Mouse (Mus musculus) adrenal gland, postnatal 36 days (tissue): Measurements from ENCODE around the gene Epm2a. TPM values are rescaled to one million over a fixed set of nuclear protein-coding genes. Genes with fewer than 3 reads are reported as not detected.
"Not testable (repeated sequence)": the region's sequence is repeated elsewhere in the genome, so short reads cannot be mapped to it uniquely, and the experiment has no call there.

Experiments
- DNase-seq, 2 experiments: peaks; one replicate each; pipeline ENCODE4 v3.0.0; 2021; ENCODE audit warnings: mixed read lengths in 1 of 2
- long read RNA-seq, 2 experiments: library from polyadenylated mRNA; stranded (forward); transcript quantifications; one replicate each; pipeline ENCODE4 v2.0.0; 2021; ENCODE audit warnings: borderline sequencing depth in 2 of 2
- total RNA-seq, 2 experiments: library from RNA; stranded (reverse); gene quantifications; 2 replicates each; pipeline ENCODE4 v1.2.3; 2021

The Epm2a gene
- total RNA-seq: 10 to 100 TPM in 1 of 2 experiments, 1 to 10 TPM in 1; 8.4 to 17.3 TPM
- long read RNA-seq, experiment 1: 0 reads
- long read RNA-seq, experiment 2: 0 reads

- DNase-seq: peak; percentile 92 to 94
These were observed at the start of gene Epm2a for GRCm38 (mm10) chr10:11343205-11344141. Gene Epm2a (plus strand): TSS chr10:11343404.

- DNase-seq: no peak
These were observed 44.8 kb upstream of the Epm2a start for GRCm38 (mm10) chr10:11298418-11298817.

GRCm38 (mm10) chr10:11305365-11306053 is 37.7 kb upstream of the Epm2a start:
- no peak for DNase-seq

- DNase-seq: no peak
These were observed 37.2 kb upstream of the Epm2a start for GRCm38 (mm10) chr10:11306054-11306367.

- DNase-seq: no peak
These were observed 33.3 kb upstream of the Epm2a start for GRCm38 (mm10) chr10:11309866-11310265.

- DNase-seq: no peak
These were observed 32.7 kb upstream of the Epm2a start for GRCm38 (mm10) chr10:11310481-11310880.

GRCm38 (mm10) chr10:11317856-11318454 is 25.2 kb upstream of the Epm2a start:
- not testable (repeated sequence) for DNase-seq

GRCm38 (mm10) chr10:11319446-11319970 is 23.7 kb upstream of the Epm2a start:
- DNase-seq: no peak

GRCm38 (mm10) chr10:11322316-11322715 is 20.9 kb upstream of the Epm2a start:
- DNase-seq: no peak

- DNase-seq: no peak
These were observed 19.9 kb upstream of the Epm2a start for GRCm38 (mm10) chr10:11323202-11323898.

- DNase-seq: peak in 1 of 2 experiments; percentile 4
These were observed 16.7 kb upstream of the Epm2a start for GRCm38 (mm10) chr10:11326526-11326925.

- DNase-seq: no peak
These were observed 1.6 kb downstream of the Epm2a start for GRCm38 (mm10) chr10:11344536-11345468.

- not testable (repeated sequence) for DNase-seq
These were observed 7.2 kb downstream of the Epm2a start for GRCm38 (mm10) chr10:11350243-11350974.

- no peak for DNase-seq
These were observed 11.4 kb downstream of the Epm2a start for GRCm38 (mm10) chr10:11354609-11355008.

- DNase-seq: peak in 1 of 2 experiments; percentile 32
These were observed 18.9 kb downstream of the Epm2a start for GRCm38 (mm10) chr10:11361985-11362692.

- DNase-seq: no peak
These were observed 19.8 kb downstream of the Epm2a start for GRCm38 (mm10) chr10:11362896-11363487.

GRCm38 (mm10) chr10:11381302-11381701 is 38.1 kb downstream of the Epm2a start:
- DNase-seq: no peak

GRCm38 (mm10) chr10:11410926-11411325 is 67.7 kb downstream of the Epm2a start:
- no peak for DNase-seq

- no peak for DNase-seq
These were observed 76.9 kb downstream of the Epm2a start for GRCm38 (mm10) chr10:11420071-11420470.
